Mouse (Mus musculus): ENCODE measurements around the gene Crhbp.

Crhbp gene

DNA sequence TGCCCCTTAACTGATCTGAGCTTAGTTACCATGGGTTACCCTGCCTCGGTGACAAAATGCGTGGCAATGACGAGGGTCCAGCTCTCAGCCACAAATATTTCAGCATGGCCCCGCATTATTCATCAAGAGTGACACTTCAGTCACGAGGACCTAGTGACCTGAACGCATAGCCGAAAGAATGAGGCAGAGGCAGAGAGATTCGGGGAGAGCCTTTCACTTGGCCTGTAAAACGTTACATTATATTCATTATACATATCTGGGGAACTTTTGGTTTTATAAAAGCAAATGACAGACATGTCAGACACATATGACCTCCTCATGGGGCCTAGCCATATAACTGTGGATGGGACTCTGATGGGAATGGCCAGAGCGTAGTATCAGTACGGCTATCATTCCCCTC lies at the start of gene Crhbp:
Crhbp (minus strand) TSS at position 101 of the 400 bp plus-strand sequence.
- DNase-seq = no peak

DNA sequence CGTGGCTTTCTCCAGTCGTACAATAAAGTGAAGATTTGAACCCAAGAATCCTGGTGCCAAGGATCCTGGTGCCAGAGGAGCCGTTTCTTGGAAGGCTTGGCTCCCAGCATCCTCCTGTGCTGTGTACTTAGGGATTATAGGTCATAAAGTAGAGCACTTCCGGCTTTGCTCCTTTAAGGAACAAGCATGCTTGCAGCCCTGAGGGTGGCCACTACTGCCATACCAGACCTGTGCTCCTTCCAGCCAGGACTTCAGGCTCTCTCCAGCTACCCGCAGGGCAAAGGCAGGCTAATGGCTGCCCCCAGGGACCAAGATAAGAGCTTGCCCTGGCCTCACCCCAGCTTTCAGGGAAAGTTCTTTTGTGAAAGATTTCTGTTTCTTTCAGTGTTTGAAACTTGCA lies 48.6 kb upstream of the Crhbp start:
- DNase-seq = no peak

DNA sequence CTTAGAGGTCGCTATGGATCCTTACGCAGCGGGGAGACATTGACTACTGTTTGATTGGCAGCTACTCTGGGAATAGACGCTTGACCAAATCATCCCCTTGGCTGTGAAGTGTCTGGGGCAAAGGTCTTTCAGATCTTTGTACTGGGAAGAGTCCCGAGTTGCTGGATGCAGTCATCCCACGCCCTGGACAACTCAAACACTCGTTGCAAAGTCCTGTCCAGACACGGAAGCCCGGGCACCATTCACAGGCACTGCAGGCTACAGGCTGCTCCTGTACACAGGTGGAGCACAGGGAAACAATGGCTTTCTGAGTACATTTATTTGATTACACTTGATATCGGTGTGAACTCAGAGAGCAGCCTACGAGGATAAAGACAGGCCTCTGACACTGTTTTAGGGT lies 46.6 kb upstream of the Crhbp start:
- no peak for DNase-seq

GRCm38 (mm10) chr13:95484664-95485063 lies 39.9 kb upstream of the Crhbp start:
- DNase-seq = no peak

DNA sequence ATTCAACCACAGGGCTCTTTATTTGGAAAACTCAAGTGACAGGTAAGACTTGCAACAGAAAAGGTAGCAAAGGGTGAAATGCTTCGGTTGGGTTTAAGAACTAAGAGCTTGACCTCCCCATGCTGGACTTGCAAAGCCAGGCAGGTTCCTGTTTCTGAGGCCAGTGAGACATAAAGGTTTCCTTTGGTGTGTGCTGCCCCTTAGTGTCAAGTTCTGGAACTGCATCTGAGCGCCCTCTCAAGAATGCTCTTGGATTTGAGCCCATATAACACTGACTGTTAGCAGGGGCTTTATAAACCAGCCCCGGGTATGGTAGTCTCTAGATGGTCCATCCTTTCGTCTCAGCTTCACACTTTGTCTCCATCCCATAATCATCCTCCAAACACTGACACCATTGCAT lies 36.7 kb upstream of the Crhbp start:
- peak; percentile 58 to 69 for DNase-seq

DNA sequence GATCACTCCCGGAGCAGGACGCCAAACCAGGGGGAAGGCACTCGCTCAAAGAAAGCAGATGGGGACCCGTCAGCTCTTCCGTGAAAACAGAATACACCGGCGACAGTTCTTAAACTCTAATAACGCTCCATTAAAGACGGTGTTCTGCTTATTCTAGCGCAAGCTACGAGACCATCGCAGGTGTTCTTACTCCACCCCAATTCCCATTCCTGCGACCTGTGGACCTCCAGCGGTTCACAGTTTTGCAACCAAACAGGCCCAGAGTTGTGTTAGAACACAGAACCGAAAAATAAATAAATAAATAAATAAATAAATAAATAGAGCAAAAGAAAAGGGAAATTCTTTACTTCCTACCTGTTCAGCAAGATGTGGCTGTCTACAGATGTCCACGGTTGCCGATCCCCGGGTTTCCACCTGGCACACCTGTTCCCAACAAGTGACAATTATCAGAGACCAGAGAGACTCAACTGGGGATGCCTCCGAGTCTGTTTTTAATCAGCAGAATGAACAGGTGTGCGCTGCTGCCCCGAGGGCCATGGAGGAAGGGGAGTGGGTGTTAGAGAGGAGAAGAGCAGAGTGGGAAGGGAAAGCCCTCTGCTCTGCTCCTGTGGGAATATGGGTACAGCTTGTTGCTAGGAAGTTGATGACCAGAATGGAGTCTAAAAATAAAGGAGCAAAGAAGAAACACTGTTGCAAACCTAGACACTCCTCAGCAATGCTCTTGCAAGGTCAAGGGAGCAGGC lies 34.1 kb upstream of the Crhbp start, which contains the start of gene S100z:
S100z (minus strand) TSS at position 51 of the 743 bp plus-strand sequence.
- DNase-seq = no peak

GRCm38 (mm10) chr13:95477173-95477572 lies 32.4 kb upstream of the Crhbp start:
- no peak for DNase-seq

GRCm38 (mm10) chr13:95475124-95475523 lies 30.4 kb upstream of the Crhbp start:
- no peak for DNase-seq

DNA sequence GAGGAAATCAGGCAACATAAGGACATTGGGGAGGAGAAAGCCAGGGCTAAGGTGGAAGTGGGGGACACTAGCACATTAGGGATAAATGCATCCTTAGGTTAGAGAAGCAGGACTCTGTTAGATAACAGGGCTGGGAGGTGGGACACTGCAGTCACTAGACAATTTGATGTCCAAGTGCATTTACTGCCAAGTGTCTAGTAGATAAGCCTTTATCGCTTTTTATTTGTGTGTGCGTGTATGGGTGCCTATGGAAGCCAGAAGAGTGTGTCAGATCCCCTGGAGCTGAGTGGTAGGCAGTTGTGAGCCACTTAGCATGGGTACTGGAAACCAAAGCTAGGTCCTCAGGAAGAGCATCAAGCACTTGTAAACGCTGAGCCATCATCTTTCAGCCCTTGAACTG lies 29.6 kb upstream of the Crhbp start:
- no peak for DNase-seq

DNA sequence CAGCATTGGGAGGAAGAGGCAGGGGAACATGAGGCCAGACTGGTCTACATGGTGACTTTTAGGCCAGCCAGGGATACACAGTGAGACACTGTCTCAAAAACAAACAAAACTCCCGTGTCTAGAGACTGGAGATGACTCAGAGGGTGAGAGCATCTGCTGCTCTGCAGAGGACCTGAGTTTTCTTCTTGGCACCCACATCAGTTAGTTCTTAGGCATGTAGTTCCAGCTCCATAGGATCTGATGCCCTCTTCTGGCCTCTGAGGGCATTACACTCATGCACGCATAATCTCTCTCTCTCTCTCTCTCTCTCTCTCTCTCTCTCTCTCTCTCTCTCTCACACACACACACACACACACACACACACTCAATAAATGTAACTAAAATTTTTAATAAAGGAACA lies 26.2 kb upstream of the Crhbp start:
- no peak for DNase-seq

DNA sequence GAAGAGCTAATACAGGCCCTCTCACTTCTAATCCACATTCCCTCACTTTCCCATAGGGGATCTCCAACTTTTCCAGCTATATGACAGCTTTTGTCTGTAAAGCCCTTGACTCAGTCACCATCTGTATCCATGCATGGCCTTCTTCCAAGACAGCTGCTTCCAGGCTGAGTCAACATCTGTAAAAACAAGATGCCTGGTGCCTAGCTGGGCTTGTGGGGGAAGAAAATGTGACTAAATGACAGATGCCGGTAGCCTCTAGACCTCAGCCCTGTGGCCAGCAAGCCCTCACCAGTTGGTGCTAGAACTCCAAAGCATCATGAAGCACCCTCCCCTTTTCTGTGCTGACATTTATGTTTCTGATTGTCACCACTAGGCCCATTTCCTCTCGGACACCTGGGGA lies 6.8 kb upstream of the Crhbp start:
- no peak for DNase-seq

DNA sequence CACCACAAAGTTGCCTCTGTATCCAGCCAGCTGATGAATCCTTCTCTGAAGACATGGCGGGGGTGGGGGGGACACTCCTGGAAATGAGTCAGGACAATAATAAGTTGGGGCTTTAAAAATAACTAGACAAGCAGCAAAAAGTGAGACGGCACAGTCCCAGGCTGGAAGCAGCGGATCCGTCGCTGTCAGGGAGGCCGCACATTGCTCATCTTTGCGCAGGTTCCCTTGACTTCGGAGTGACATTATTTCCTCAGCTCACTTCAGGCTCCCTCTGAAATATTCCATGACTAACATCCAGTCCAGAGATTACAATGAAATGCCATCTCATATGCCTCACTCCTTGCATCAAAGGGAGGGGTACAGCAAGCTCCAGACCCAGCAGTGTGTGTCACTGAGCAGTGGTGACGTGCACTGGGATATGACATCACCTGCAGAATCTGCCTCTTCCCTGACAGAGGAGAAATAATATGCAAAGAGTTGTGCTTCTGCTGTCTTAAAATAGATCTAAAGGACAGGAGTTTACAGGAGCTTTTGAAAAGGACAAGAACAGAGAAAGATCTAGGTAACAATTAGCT lies 6.0 kb upstream of the Crhbp start:
- no peak for DNase-seq

DNA sequence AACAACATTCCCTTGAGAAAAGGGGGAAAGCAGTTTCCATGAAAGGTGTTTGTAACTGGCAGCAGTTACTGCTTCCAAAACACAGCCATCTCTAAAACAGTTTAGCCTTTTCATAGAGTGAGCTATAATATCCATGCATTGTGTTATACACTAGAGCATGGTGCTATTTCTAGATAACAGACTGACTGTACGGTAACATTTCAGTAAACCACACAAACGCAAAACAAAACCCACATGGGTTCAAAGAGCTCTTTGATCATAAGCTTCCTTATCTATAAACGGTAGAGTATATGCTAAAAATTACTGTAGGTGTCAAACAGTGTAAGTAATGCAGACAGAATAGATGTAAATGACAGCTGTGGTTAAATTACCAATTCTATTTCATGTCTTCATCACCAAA lies 5.0 kb upstream of the Crhbp start:
- DNase-seq = no peak

DNA sequence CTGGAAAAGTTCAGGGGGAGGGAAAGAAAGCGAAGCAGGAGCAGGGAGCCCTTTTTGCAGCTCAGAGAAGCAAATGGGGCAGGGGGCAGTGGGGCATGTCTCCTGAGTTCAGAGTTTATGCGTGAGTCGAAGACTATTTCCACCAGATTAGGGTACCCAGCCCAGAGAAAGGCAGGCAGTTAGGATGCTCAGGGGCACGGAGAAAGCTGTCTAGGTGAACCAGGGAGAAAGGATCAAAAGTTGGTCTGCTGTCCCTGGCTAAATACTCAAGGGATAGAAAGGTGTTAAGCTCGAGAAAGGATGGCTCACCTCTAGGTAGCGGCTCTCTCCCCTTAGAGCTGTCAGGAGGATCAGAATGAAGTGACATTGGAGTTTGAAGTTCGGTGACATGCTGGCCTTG lies 433 bp downstream of the Crhbp start:
- DNase-seq = no peak

GRCm38 (mm10) chr13:95443376-95444233 lies 1.1 kb downstream of the Crhbp start:
- no peak for DNase-seq

GRCm38 (mm10) chr13:95442901-95443300 lies 1.8 kb downstream of the Crhbp start:
- no peak for DNase-seq

GRCm38 (mm10) chr13:95439569-95439968 lies 5.2 kb downstream of the Crhbp start:
- DNase-seq = no peak

DNA sequence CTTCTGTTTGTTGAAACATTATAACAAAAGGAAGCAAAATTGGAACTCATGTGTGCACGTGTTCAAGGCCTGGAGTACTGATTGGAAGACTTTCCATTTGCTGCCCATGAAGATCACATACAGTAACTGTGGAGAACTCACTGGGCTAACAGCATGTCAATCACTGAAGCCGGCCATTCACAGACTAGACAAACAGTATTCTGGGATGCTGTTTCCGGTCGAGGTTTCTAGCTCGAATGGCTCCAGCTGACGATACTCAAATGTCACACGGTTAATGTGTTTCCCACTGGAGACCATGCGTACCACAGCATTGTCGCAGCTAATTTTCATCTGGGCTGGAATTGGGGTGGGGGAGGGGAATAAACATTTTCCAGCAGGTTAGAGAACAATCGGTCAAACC lies 13.0 kb downstream of the Crhbp start:
- no peak for DNase-seq

DNA sequence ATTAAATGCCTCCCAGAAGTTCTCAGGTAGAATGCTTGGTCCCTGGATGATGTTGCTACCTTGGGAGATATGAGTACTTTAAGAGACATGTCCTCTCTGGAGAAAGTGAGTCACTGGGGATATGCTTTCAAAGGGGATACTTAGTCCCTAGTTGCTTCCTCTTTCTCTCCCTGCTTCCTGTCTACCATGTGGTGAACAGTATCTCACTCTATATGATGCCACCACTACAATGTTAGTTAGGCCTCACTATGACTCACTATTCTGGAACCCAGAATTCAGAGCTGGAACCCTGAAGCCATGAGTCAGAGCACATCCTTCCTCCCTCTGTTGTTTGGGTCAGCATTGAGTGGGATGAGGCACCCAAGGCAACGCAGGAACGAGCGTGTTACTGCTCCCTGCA lies 17.2 kb downstream of the Crhbp start:
- DNase-seq = no peak

DNA sequence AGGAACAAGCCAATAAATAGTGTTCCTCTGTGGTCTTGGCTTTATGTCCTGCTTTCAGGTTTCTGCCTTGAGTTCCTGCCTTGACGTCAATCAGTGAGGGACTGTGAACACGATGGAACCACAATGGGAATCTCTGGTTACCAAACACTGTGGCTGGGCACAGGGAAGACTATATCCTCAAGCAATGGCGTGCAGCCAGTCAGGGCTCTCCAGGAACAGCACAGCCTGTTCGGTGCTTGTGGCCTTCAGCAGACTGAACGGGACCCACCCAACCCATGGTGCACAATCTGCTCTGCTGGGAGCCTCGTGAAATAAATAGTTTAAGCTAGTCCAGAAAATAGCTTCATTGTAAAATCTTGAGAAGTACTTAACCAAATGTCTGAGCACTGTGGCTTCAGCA lies 18.3 kb downstream of the Crhbp start:
- peak in 1 of 2 experiments; percentile 4 for DNase-seq

- DNase-seq = no peak
Measured at GRCm38 (mm10) chr13:95425484-95425883, 19.2 kb downstream of the Crhbp start.

DNA sequence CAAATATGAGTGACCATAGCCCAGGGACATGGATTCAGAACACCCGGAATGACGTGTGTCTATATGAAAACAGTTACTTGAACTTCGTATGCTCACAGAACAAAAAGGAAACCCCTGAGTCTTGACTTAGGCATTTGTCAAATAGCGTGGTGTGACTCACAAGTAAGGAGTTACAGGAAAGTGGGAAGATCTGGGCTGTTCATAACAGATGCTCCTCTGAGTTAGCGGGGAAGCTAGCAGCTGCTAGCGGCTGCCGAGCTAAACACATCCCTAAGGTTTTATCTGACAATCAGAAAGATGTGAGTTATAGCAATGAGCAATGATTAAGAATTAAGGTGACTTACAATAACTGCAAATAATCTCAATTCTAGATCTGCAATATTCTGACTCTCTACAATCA lies 19.8 kb downstream of the Crhbp start:
- no peak for DNase-seq

DNA sequence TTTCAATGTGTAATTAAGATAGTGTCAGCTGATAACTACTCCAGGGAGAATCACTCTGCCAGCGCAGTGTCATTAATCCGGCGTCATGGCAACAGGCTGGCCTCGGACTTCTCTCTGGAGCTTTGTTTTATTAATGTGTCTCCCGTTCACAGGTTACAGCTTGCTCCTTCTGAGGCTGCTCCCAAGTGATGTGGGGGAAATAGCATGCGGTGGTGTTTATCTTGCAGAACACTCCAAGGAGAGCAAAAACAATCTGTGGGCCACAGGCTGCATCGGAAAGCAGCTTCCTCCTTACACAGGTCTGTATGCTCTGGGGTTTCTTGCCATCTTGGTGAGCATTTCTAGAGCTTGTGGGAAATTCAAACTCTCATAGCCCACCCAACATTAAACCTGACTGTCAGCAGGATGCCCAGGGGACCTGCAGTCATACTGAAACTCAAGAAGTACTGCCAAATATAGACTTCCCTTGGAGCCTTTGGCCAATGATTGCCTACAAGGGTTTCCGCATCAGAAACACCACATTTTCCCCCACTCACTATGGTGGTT lies 25.4 kb downstream of the Crhbp start:
- DNase-seq = no peak

All from cerebellum, postnatal 36 days (tissue).